Mouse (Mus musculus) forebrain, embryonic 10.5 days (tissue): ENCODE measurements around the gene Galnt15. TPM values are rescaled to one million over a fixed set of nuclear protein-coding genes. Genes with fewer than 3 reads are reported as not detected.

Experiments used
- DNase-seq: peaks from one replicate; pipeline ENCODE4 v3.0.0-alpha.2; 2017; ENCODE audit warnings: low spot score; ENCODE audit errors: extremely low spot score
- H3K27ac ChIP-seq: fragments of 300-500 bp; sonication (generic); 2 replicates; pipeline ENCODE4 v1.5.1; 2016; ENCODE audit warnings: mild to moderate bottlenecking
- H3K27me3 ChIP-seq: fragments of 300-500 bp; sonication (generic); 2 replicates; pipeline ENCODE4 v1.6.1; 2016; ENCODE audit warnings: mild to moderate bottlenecking; ENCODE audit not compliant: poor library complexity, severe bottlenecking
- H3K36me3 ChIP-seq: fragments of 300-500 bp; sonication (generic); replicated peaks from 2 replicates; pipeline ENCODE4 v1.6.1; 2016; ENCODE audit warnings: mild to moderate bottlenecking, moderate library complexity
- H3K4me1 ChIP-seq: fragments of 300-500 bp; sonication (generic); 2 replicates; pipeline ENCODE4 v1.6.1; 2016
- H3K4me3 ChIP-seq: fragments of 300-500 bp; sonication (generic); 2 replicates; pipeline ENCODE4 v1.5.1; 2016; ENCODE audit warnings: mild to moderate bottlenecking, moderate library complexity
- H3K9me3 ChIP-seq: fragments of 300-500 bp; sonication (generic); 2 replicates; pipeline ENCODE4 v1.6.1; 2016; ENCODE audit warnings: mild to moderate bottlenecking, moderate library complexity
- WGBS: fragments of 180-500 bp; shearing (Covaris S2); methylation state at CpG from one replicate; pipeline ENCODE4 v1.1.7; 2016; 5-methylcytosine and 5-hydroxymethylcytosine counted together
- polyA plus RNA-seq: library from polyadenylated mRNA; unstranded; fragments of >200 nt; fragmentation: Nextera tagmentation; extraction: Ambion mirVana; gene quantifications from 2 replicates; pipeline ENCODE4 v1.2.1, GENCODE M21; 2016

The Galnt15 gene
- polyA plus RNA-seq, 1 experiment from 2014 or later, result 0.09 TPM

DNA sequence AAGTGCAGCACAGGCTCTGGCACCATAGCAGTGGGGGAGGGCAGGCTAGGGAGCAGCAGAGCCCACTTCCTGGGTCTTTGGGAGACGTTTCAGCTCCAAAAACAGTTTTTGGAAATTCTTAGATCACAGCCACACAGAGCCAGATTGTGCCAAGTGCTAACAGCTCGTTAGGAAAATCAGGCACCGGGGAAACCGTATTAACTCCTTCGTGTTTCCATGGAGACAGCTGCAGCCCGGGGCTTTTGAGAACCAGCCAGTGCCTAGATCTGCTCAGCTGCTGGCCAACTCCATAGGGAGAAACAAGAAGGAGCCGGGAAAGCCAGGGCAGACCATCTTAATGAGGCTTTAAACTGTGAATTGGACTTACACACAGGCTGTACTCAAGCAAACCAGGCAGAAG, 11.9 kb upstream of the Galnt15 start:
- DNase-seq, result peak; percentile 68
- WGBS, result 6% methylated on average over 7 of the region's 7 CpGs

DNA sequence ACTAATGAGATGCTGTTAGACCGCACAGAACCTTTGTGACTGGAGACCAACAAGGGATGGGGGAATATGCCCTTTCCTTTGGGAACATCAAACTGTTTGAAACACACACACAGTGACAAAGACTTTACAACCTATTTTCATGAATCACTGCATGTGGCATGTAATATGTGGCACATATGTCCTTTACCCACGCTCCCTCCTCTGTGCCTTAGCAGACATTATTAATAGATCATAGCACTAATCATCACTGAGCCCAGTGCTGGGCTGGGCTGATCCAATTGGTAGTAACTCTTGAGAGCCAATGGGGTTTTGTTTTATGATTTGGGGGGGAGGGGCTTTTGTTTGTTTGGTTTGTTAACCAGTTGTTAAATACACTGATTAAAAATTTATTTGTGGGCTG, 11.3 kb upstream of the Galnt15 start:
- Histone ChIP-seq H3K4me3 (peak overlapping the region; percentile 29; the same call in 1 of the 2 replicates), H3K27me3 (no peaks in the 10 kb centered on the region), H3K9me3 (no peaks in the 10 kb centered on the region), H3K36me3 (no peaks in the 10 kb centered on the region), H3K4me1 (peaks cover 27% of the 10 kb centered on the region), H3K27ac (peak overlapping the region; percentile 83)
- WGBS, result 79% methylated on average over 2 of the region's 2 CpGs
- no peak for DNase-seq

More for the DNA sequence above, 11.9 kb upstream of the Galnt15 start:
- Histone ChIP-seq H3K27me3 (no peaks in the 10 kb centered on the region), H3K27ac (peak overlapping the region; percentile 83), H3K4me3 (peak overlapping the region; percentile 29; the same call in 1 of the 2 replicates), H3K36me3 (no peaks in the 10 kb centered on the region), H3K4me1 (peaks cover 22% of the 10 kb centered on the region), H3K9me3 (no peaks in the 10 kb centered on the region)

DNA sequence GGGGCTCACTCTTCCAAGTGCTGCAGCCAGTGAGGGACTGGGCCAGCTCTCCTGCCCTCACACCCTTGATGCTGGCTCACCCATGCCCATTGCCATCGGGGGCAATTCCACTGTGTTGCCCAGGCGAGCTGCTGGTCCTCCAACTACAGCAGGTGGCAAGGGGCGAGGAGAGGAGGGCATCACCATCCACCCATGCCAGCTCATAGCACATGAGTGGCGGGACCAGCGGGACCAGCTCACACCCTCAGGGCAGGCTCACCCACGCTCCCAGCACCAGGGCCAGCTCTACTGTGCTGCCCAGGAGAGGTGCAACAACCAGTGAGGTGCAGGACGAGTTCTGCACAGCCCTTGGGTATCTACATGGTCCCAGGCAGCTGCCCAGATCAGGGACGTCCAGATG, 9.7 kb upstream of the Galnt15 start:
- DNase-seq, result no peak
- H3K36me3 ChIP-seq, result no peaks in the 10 kb centered on the region
- H3K9me3 ChIP-seq, result no peaks in the 10 kb centered on the region
- H3K27me3 ChIP-seq, result no peaks in the 10 kb centered on the region
- H3K4me3 ChIP-seq, result no peak overlapping the region
- 83% methylated on average over 8 of the region's 8 CpGs for WGBS
- H3K27ac ChIP-seq, result peak overlapping the region; percentile 62
- H3K4me1 ChIP-seq, result peaks cover 31% of the 10 kb centered on the region

DNA sequence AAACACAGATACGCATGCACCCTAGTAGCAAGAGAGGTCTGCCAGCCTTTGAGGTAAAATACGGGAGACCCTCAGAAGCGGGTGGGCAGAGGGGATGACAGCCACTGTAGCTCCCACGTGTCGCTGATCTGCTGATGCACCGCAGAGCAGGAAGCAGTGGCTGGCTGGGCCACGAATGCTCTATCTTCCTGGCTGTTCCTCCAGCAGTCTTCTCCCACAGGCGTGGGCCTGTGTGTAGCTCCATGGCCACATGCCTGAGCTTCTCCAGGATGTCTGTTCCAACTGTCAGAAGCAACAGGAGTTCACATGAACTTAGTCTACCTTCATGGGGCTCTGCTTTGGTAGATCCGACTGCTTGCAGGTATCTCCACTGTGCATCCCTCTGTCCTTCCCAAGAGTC, 6.8 kb upstream of the Galnt15 start:
- Histone ChIP-seq H3K27ac (no peak overlapping the region), H3K36me3 (no peaks in the 10 kb centered on the region), H3K9me3 (no peaks in the 10 kb centered on the region), H3K4me3 (no peak overlapping the region), H3K27me3 (0 out of 2 replicates have a peak, but pooled peaks cover 2% of the 10 kb centered on the region), H3K4me1 (peaks cover 23% of the 10 kb centered on the region)
- no peak for DNase-seq
- WGBS, result 74% methylated on average over 9 of the region's 9 CpGs

DNA sequence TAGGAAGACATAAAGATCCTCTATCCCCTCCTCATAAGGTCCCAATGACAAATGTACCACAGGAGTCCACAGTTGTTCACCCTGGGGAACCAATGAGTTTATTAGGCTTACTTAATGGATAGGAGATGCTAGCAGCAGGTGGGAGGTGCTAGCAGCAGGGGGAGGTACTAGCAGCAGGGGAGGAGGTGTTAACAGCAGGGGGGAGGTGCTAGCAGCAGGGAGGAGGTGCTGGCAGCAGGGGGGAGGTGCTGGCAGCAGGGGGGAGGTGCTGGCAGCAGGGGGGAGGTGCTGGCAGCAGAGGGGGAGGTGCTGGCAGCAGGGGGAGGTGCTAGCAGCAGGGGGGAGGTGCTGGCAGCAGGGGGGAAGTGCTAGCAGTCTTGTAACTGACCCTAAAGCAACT, 6.3 kb upstream of the Galnt15 start:
- Histone ChIP-seq H3K4me3 (no peak overlapping the region), H3K9me3 (no peaks in the 10 kb centered on the region), H3K36me3 (no peaks in the 10 kb centered on the region), H3K4me1 (peaks cover 23% of the 10 kb centered on the region), H3K27me3 (peaks cover 7% of the 10 kb centered on the region; the same call in 1 of the 2 replicates), H3K27ac (no peak overlapping the region)
- DNase-seq, result no peak

DNA sequence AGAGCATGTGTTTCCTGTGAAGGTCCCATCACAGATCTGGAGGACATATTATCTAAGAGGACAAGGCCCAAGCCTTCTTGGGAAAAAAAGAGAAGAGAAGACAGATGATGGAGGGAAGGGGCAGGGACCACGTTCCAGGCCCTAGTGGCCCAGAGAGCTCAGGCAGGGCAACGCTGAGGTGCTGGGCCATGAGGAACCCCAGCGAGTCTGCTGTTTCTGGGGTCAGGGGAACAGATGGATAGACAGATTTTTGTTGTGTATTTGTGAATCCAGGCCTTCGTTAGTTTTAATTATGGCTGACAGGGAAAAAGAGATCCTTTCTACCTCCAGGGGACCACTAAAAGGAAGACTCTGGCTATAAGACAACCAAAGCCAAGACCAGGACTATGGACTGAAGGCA, 4.9 kb upstream of the Galnt15 start:
- Histone ChIP-seq H3K36me3 (no peaks in the 10 kb centered on the region), H3K4me1 (peaks cover 32% of the 10 kb centered on the region), H3K4me3 (no peak overlapping the region), H3K27ac (no peak overlapping the region), H3K27me3 (peaks cover 16% of the 10 kb centered on the region), H3K9me3 (no peaks in the 10 kb centered on the region)
- 86% methylated on average over 4 of the region's 4 CpGs for WGBS
- no peak for DNase-seq

DNA sequence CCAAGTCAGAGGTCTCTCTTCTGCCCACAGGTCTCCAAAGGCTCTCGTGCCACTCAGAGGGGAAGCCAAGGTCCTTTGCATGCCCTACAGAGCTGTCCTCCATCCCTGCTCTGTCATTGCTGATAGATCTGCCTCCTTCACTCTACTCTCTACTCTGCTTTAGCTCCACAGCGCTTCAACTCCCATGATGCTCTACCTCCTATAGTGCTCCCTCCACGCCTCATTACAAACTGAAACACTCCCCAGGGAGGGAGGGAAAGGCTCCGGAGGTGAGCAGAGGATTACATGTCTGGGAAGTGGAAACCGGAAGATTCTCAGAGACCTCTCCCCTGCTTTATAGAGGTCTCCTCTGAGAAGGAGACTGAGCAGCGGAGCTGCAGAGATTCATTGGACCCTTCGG, 1.6 kb upstream of the Galnt15 start:
- Histone ChIP-seq H3K4me3 (no peak overlapping the region), H3K36me3 (no peaks in the 10 kb centered on the region), H3K27me3 (peaks cover 33% of the 10 kb centered on the region), H3K9me3 (no peaks in the 10 kb centered on the region), H3K4me1 (peaks cover 31% of the 10 kb centered on the region), H3K27ac (no peak overlapping the region)
- 63% methylated on average over 7 of the region's 7 CpGs for WGBS
- DNase-seq, result no peak

DNA sequence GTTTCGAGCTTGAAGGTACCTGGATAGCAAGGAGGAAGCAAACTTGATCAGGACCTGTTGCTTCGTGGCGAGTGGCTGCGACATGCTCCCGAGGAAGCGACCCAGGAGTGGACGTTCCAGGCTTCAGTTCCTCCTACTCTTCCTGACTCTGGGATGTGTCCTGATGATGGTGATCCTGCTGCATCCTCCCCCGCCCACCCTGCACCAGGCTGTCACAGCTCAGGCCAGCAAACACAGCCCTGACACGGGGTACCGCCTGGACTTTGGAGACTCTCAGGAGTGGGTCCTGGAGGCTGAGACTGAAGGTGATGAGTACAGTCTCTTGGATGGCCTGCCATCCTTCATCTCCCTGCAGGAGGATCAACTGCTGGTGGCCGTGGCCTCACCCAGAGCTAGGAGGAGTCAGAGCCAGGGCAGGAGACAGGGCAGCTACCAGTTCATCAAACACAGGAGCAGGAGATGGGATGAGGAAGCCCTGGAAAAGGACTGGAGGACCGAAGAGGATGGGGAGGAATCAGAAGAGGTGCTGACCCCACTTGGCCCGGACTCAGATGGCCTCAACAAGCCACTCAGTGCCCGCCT, 713 bp downstream of the Galnt15 start:
- 79% methylated on average over 14 of the region's 14 CpGs for WGBS
- no peak for DNase-seq
- H3K27me3 ChIP-seq, result peaks cover 33% of the 10 kb centered on the region
- peak overlapping the region; percentile 26; the same call in 1 of the 2 replicates for H3K27ac ChIP-seq
- no peaks in the 10 kb centered on the region for H3K9me3 ChIP-seq
- peaks cover 25% of the 10 kb centered on the region for H3K4me1 ChIP-seq
- H3K36me3 ChIP-seq, result no peaks in the 10 kb centered on the region
- H3K4me3 ChIP-seq, result no peak overlapping the region

DNA sequence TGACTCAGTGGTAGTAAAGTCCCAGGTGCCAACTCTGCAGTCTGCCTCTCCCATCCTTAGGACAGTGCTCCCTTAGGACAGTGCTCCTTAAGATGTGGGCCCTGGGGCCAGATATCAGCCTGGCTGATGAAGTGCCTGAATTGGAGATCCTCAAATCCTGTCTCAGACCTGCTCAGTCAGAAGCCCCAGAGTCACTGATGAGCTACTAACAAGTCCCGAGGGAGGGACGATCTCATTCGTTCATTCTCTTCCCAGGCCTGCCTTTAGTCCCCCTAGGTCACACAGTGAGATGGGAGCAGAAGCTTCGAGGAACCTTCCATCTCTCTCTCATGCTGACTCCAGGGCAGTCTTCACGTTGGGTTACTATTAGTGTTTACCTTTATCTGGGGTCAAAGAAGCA, 1.3 kb downstream of the Galnt15 start:
- no peak overlapping the region for H3K4me3 ChIP-seq
- 74% methylated on average over 5 of the region's 5 CpGs for WGBS
- H3K9me3 ChIP-seq, result no peaks in the 10 kb centered on the region
- H3K27me3 ChIP-seq, result peaks cover 33% of the 10 kb centered on the region
- H3K36me3 ChIP-seq, result no peaks in the 10 kb centered on the region
- no peak for DNase-seq
- H3K27ac ChIP-seq, result peak overlapping the region; percentile 26; the same call in 1 of the 2 replicates
- H3K4me1 ChIP-seq, result peaks cover 25% of the 10 kb centered on the region

DNA sequence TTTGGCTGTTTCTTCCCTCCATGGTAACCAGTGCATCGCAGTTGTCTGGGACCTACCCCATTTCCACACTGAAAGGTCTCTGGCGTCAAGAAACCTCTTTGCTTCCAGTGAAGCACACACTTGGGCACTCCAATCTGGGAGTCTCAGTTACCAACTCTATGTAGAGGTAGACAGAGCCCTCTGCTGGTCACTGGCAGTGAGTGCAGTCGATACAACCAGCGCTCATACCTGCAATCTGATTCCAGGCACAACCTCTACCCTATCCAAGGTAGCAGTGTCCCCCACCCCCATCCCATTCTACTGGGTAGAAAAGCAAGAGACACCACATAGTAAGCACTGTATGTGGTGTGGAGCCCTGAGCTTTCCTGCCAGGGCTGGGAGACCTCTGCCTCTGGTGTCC, 3.7 kb downstream of the Galnt15 start:
- peaks cover 19% of the 10 kb centered on the region for H3K4me1 ChIP-seq
- 3% methylated on average over 4 of the region's 4 CpGs for WGBS
- H3K4me3 ChIP-seq, result no peak overlapping the region
- no peaks in the 10 kb centered on the region for H3K36me3 ChIP-seq
- peak; percentile 73 for DNase-seq
- H3K27me3 ChIP-seq, result peaks cover 26% of the 10 kb centered on the region
- H3K9me3 ChIP-seq, result no peaks in the 10 kb centered on the region
- H3K27ac ChIP-seq, result no peak overlapping the region

DNA sequence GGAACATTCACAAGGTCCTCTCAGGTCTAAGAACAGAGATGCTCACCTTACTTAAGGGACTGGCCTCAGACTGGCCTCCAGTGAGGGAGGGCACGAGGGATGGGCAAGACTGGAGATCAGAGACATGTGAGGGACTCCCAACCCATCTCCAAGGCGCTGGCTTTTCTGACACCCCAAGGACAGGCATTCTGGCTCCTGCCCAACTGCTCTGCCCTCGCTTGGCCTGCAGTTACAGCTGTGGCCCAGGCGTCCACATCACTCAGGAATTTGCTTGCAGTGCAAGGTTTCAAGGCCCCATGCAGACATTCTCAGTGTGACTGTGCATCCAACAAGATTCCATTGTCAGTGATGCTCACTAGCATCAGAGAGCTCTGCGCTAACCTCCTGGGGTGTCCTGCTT, 7.7 kb downstream of the Galnt15 start:
- no peak for DNase-seq
- Histone ChIP-seq H3K36me3 (no peaks in the 10 kb centered on the region), H3K27me3 (no peaks in the 10 kb centered on the region), H3K4me1 (no peaks in the 10 kb centered on the region), H3K4me3 (no peak overlapping the region), H3K27ac (no peak overlapping the region), H3K9me3 (no peaks in the 10 kb centered on the region)
- WGBS, result 83% methylated on average over 5 of the region's 5 CpGs

DNA sequence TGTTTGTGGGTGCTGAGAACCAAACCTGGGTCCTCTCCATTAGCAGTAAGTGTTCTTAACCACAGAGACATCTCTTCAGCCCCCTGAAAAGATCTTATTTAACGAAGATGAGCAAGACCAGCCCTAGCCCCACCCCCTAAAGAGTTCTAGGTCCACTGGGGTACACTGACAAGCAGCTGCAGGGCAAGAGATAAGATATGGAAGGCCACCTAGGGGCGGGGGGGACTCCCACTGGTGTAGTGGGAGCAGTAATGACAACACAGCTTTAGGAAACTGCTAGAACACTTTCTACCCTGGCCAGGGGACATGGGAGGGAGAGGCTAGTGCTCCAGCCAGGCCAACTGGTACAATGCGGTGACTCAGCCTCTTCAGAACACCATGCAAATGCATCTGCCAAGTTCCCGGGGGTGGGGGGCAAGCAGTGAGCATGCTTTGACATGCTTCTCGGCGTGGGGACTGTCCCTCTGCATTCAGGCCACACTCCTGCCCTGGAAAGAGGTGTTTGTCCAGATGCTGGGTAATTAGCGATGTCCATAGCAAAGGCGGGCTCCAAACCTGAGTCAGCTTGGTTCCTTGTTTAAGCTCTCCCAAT, 9.0 kb downstream of the Galnt15 start:
- H3K27me3 ChIP-seq, result no peaks in the 10 kb centered on the region
- peak overlapping the region; percentile 41 for H3K27ac ChIP-seq
- no peaks in the 10 kb centered on the region for H3K36me3 ChIP-seq
- no peak overlapping the region for H3K4me3 ChIP-seq
- WGBS, result 89% methylated on average over 8 of the region's 8 CpGs
- H3K4me1 ChIP-seq, result no peaks in the 10 kb centered on the region
- no peaks in the 10 kb centered on the region for H3K9me3 ChIP-seq
- no peak for DNase-seq

DNA sequence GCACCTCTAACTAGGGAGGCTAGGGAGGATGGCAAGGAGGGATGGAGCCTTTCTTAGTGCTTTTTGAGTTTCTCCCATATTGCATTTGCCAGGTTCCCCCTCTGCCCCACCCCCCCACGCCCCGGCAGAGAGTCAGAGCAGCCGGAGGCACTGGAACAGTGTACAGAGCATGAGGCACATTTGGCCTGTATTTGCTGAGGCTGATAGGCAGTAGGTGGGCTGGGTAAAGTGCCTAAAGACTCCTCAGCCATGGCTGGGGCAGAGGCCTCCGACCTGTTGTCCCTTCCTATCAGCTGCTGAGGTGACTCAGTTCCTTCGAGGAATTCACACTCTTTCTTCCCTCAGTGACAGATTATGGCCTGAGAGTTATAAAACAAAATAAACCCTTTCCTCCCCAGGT, 13.3 kb downstream of the Galnt15 start:
- WGBS, result 77% methylated on average over 5 of the region's 5 CpGs
- Histone ChIP-seq H3K4me3 (no peak overlapping the region), H3K27me3 (no peaks in the 10 kb centered on the region), H3K36me3 (no peaks in the 10 kb centered on the region), H3K4me1 (0 out of 2 replicates have a peak, but pooled peaks cover 4% of the 10 kb centered on the region), H3K9me3 (no peaks in the 10 kb centered on the region), H3K27ac (no peak overlapping the region)
- DNase-seq, result no peak
